Mouse (Mus musculus): ENCODE data around the gene Zmiz2. TPM values are rescaled to one million over a fixed set of nuclear protein-coding genes. Genes with fewer than 3 reads are reported as not detected.
A peak's percentile ranks its signal among the peaks of the same experiment; 100 is the strongest.
"Not testable (repeated sequence)": the region's sequence is repeated elsewhere in the genome, so short reads cannot be mapped to it uniquely, and the experiment has no call there.

Gene Zmiz2
- polyA plus RNA-seq, 1 experiment from 2014 or later = 9.2 TPM

DNA sequence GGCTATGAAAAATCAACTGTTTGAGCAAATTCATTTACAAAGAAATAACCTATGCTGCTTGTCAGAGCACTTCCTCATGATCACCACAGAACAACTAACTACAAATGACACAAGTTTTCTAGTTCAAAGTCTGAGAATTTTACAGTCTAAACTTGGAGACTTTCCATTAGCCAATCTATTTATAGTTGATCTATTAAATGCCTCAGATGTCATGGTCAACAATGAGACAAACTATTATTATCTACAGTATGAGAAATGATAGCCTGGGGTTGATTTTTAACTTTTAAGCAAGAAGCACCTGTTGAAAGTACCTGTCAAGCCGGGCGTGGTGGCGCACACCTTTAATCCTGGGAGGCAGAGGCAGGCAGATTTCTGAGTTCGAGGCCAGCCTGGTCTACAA lies 53.7 kb downstream of the Zmiz2 start:
- H3K9me3 ChIP-seq = no peaks in the 10 kb centered on the region
- no peak overlapping the region for H3K27ac ChIP-seq
- WGBS = 84% methylated on average over 4 of the region's 4 CpGs
- no peaks in the 10 kb centered on the region; the same call in 1 of the 2 replicates for H3K4me1 ChIP-seq (replicated peaks)
- ATAC-seq = no peak
- no peaks in the 10 kb centered on the region for H3K27me3 ChIP-seq (replicated peaks)
- H3K9ac ChIP-seq = no peak overlapping the region
- H3K4me3 ChIP-seq (replicated peaks) = no peak overlapping the region
- no peak overlapping the region for H3K4me2 ChIP-seq (replicated peaks)
- peaks cover 3% of the 10 kb centered on the region; the same call in 1 of the 2 replicates for H3K36me3 ChIP-seq

DNA sequence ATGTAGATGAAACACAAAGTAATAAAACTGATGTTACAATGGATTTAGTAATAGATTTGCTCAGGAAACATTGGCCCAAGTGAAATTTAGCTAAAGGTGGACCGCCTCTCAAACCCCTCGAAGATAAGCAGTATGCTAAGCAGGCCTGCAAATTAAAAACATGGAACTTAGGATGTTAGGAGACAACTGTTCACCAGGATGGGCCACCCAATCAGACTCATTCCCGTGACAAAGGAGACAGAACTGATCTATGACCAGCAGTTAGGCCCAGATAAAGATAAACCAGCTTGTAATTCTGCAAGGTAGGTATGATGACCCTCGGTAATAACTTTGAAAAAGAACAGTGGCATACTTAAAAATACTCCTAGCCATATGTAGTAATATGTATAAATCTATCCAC lies 54.2 kb downstream of the Zmiz2 start:
- no peaks in the 10 kb centered on the region for H3K27me3 ChIP-seq (replicated peaks)
- H3K4me3 ChIP-seq (replicated peaks) = peak overlapping the region; percentile 92
- no peaks in the 10 kb centered on the region for H3K36me3 ChIP-seq
- WGBS = 38% methylated on average over 4 of the region's 4 CpGs
- 0 out of 2 replicates have a peak overlapping the region, but pooled peaks have one; percentile 96 for H3K27ac ChIP-seq
- H3K4me2 ChIP-seq (replicated peaks) = peak overlapping the region; percentile 59
- peak overlapping the region; percentile 90 for H3K9ac ChIP-seq
- no peak for ATAC-seq
- H3K9me3 ChIP-seq = no peaks in the 10 kb centered on the region
- H3K4me1 ChIP-seq (replicated peaks) = no peaks in the 10 kb centered on the region; the same call in 1 of the 2 replicates

DNA sequence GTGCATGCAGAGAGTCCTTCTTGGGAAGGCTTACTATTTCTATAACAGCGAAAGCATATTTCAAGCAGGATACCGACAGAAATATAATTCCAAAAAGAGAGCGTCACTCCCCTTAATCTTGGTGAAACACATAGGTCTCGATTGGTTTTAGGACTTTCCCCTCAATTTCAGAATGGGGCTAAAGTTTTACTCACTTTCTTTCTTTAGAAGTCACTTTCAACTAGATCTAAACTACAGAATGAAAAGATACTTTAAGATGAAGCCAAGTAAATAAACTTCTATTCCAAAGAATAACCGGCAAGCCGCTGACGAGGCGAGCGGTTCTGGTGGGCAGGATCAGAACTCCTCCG lies 54.8 kb downstream of the Zmiz2 start:
- peak overlapping the region; percentile 96 for H3K27ac ChIP-seq
- WGBS = 0% methylated on average over 10 of the region's 10 CpGs

DNA sequence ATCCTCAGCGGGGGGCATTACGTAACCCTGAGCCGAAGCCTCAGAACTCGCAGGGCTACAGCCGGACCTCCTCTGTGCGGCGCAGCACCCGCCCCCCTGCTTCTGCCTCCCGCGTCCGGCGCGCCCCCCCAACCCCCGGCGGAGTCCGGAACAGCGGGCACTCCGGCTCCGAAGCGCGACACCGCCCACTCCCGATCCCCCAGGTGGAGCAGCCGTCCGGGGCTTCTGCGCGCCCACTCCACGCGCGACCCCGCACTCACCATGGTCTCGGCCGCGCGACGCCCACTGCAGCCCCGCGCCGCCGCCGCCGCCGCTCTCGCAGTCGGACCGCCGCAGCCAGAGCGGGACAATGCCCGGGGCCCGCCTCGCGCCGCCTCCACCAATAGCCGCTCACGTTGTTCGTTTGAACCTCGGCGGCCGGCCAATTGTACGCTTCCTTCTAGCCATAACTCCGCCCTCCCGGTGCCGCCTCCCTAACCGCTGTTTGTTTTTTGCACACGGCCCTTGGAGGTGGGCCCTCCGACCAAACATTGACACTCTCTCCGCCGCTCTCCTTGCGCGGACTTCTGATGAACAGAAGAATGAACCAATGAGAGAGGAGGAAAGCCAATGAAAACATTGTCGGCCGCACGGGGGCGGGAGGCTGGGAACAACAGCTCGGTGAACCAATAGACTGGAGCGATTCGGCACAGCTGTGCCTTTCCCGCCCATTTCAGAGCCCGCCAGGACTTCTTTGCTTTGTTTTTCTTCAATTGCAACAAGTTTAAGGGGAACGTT lies 55.4 kb downstream of the Zmiz2 start, which contains the start of gene H2afv:
TSS of gene H2afv (minus strand) at position 367 of the 777 bp plus-strand sequence.
- Histone ChIP-seq H3K9ac (peak within 1 kb of the TSS; percentile 90), H3K27me3 (replicated peaks) (no peaks in the 10 kb centered on the region), H3K4me3 (replicated peaks) (peak within 1 kb of the TSS; percentile 92), H3K4me2 (replicated peaks) (peak within 1 kb of the TSS; percentile 59), H3K36me3 (no peaks in the 10 kb centered on the region), H3K4me1 (replicated peaks) (no peaks in the 10 kb centered on the region; the same call in 1 of the 2 replicates), H3K9me3 (no peaks in the 10 kb centered on the region), H3K27ac (peak within 1 kb of the TSS; percentile 96)
- peak; percentile 99 for ATAC-seq
- under 1% methylated on average over 80 of the region's 80 CpGs for WGBS

More for the DNA sequence above, 54.8 kb downstream of the Zmiz2 start:
- H3K36me3 ChIP-seq = no peaks in the 10 kb centered on the region
- ATAC-seq = no peak
- H3K4me2 ChIP-seq (replicated peaks) = peak overlapping the region; percentile 59
- H3K27me3 ChIP-seq (replicated peaks) = no peaks in the 10 kb centered on the region
- no peaks in the 10 kb centered on the region for H3K9me3 ChIP-seq
- H3K4me3 ChIP-seq (replicated peaks) = peak overlapping the region; percentile 92
- H3K9ac ChIP-seq = peak overlapping the region; percentile 90
- H3K4me1 ChIP-seq (replicated peaks) = no peaks in the 10 kb centered on the region; the same call in 1 of the 2 replicates

DNA sequence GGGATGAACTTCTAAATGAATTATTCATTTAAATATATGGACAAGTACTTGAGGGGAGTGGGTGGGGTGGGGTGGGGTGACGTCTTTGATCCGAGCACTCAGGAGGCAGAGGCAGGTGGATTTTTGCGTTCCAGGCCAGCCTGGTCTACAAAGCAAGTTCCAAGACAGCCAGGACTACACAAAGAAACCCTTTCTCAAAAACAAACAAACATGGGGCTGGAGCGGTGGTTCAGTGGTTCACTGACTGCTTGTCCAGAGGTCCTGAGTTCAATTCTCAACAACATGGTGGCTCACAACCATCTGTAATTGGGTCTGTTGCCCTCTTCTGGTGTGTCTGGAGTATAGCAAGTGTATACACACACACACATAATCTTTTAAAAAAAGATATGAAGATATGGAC lies 56.6 kb downstream of the Zmiz2 start:
- H3K27me3 ChIP-seq (replicated peaks) = no peaks in the 10 kb centered on the region
- no peak overlapping the region for H3K9ac ChIP-seq
- no peaks in the 10 kb centered on the region; the same call in 1 of the 2 replicates for H3K4me1 ChIP-seq (replicated peaks)
- ATAC-seq = no peak
- no peaks in the 10 kb centered on the region for H3K36me3 ChIP-seq
- H3K4me2 ChIP-seq (replicated peaks) = no peak overlapping the region; the same call in 1 of the 2 replicates
- no peak overlapping the region for H3K4me3 ChIP-seq (replicated peaks)
- no peak overlapping the region for H3K27ac ChIP-seq
- WGBS = 82% methylated on average over 4 of the region's 4 CpGs
- H3K9me3 ChIP-seq = no peaks in the 10 kb centered on the region

DNA sequence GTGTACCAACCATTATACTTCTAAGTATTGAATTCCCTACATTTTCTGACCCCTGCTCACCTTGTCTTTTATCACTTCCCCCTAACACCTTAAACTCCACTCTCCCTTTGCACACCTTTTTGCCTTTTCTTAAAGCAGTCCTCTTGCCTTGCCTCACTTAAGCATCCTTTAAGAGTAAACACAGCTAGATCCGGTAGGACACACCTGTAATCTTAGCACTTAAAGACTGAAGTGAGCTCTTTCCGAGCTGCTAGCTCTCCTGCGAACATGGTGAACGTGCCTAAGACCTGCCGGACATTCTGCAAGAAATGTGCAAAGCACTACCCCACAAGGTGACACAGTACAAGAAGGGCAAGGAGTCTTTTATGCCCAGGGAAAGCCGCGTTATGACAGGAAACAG lies 57.1 kb downstream of the Zmiz2 start:
- WGBS = 89% methylated on average over 7 of the region's 7 CpGs
- H3K4me1 ChIP-seq (replicated peaks) = no peaks in the 10 kb centered on the region; the same call in 1 of the 2 replicates
- no peak overlapping the region for H3K4me2 ChIP-seq (replicated peaks)
- no peak overlapping the region for H3K9ac ChIP-seq
- no peaks in the 10 kb centered on the region for H3K27me3 ChIP-seq (replicated peaks)
- no peak overlapping the region for H3K27ac ChIP-seq
- ATAC-seq = no peak
- H3K36me3 ChIP-seq = no peaks in the 10 kb centered on the region
- no peak overlapping the region for H3K4me3 ChIP-seq (replicated peaks)
- no peaks in the 10 kb centered on the region for H3K9me3 ChIP-seq

DNA sequence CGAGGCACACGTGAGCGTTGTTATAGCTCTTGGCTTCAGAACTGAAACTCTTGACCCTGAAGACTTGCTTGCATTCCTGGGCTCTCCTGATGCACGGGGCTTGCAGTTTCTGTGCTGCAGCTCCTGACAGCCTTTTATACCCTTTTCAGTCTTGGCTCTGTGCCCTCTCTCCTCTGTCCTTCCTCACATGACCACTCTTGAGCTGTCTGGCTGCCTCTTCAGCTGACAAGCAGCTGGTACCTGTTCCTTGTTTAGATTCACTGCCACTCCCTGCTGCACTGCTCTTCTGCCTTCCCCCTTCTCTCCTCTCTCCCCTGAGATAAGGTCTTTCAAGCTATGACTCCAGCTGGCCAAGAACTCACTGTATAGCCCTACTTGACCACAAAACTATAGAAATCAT lies 58.6 kb downstream of the Zmiz2 start:
- Histone ChIP-seq H3K4me2 (replicated peaks) (no peak overlapping the region), H3K9me3 (no peaks in the 10 kb centered on the region), H3K4me3 (replicated peaks) (no peak overlapping the region), H3K4me1 (replicated peaks) (no peaks in the 10 kb centered on the region; the same call in 1 of the 2 replicates), H3K27me3 (replicated peaks) (no peaks in the 10 kb centered on the region), H3K36me3 (no peaks in the 10 kb centered on the region), H3K27ac (no peak overlapping the region), H3K9ac (no peak overlapping the region)
- ATAC-seq = no peak
- WGBS = 77% methylated on average over 4 of the region's 4 CpGs

DNA sequence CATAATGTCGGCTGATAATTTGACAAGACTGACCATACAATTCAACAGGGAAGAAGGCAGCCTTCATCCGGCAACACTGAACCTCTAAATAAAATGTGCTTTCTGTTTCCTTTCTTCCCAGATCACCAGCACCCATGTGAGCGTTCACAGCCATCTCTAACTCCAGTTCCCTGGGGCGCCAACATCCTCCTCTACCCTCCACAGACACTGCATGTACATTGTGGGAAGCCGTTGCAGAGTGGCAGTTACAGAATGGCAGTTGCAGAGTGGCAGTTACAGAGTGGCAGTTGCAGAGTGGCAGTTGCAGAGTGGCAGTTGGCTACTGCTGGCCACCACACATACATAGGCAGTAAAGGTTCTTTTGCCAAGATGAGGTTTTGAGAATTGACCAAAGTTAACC lies 59.3 kb downstream of the Zmiz2 start:
- H3K9me3 ChIP-seq; H3K9ac ChIP-seq; H3K4me1 ChIP-seq (replicated peaks); H3K4me2 ChIP-seq (replicated peaks); H3K4me3 ChIP-seq (replicated peaks); H3K27ac ChIP-seq; H3K36me3 ChIP-seq; ATAC-seq; H3K27me3 ChIP-seq (replicated peaks): not testable (repeated sequence)
- 91% methylated on average over 5 of the region's 5 CpGs for WGBS

Other genes with a start within 250 kb of the Zmiz2 start
- 0.38 and 0.44 TPM in 2 replicates for gene A730071L15Rik, start 189.0 kb upstream of the Zmiz2 start, polyA plus RNA-seq (2015; fragmentation: Nextera tagmentation; extraction: Ambion mirVana)
- gene Nudcd3, start 188.7 kb upstream of the Zmiz2 start, polyA plus RNA-seq (2015; fragmentation: Nextera tagmentation; extraction: Ambion mirVana) = 34.7 and 36.6 TPM in 2 replicates
- gene Npc1l1, start 158.9 kb upstream of the Zmiz2 start, polyA plus RNA-seq (2015; fragmentation: Nextera tagmentation; extraction: Ambion mirVana) = 10.3 and 13.8 TPM in 2 replicates
- gene Ddx56, start 121.3 kb upstream of the Zmiz2 start, polyA plus RNA-seq (2015; fragmentation: Nextera tagmentation; extraction: Ambion mirVana) = 100 and 106 TPM in 2 replicates
- gene Tmed4, start 114.2 kb upstream of the Zmiz2 start, polyA plus RNA-seq (2015; fragmentation: Nextera tagmentation; extraction: Ambion mirVana) = 129 and 137 TPM in 2 replicates
- 134 and 144 TPM in 2 replicates for gene Ogdh, start 97.4 kb upstream of the Zmiz2 start, polyA plus RNA-seq (2015; fragmentation: Nextera tagmentation; extraction: Ambion mirVana)
- 5,895 and 6,298 TPM in 2 replicates for gene Ppia, start 26.4 kb downstream of the Zmiz2 start, polyA plus RNA-seq (2015; fragmentation: Nextera tagmentation; extraction: Ambion mirVana)
- 424 and 429 TPM in 2 replicates for gene H2afv, start 55.4 kb downstream of the Zmiz2 start, polyA plus RNA-seq (2015; fragmentation: Nextera tagmentation; extraction: Ambion mirVana)
- gene Purb, start 86.8 kb downstream of the Zmiz2 start, polyA plus RNA-seq (2015; fragmentation: Nextera tagmentation; extraction: Ambion mirVana) = 26.6 and 28.8 TPM in 2 replicates
- gene Myo1g, start 131.9 kb downstream of the Zmiz2 start, polyA plus RNA-seq (2015; fragmentation: Nextera tagmentation; extraction: Ambion mirVana) = 1.8 and 1.9 TPM in 2 replicates
- gene Ccm2, start 157.8 kb downstream of the Zmiz2 start, polyA plus RNA-seq (2015; fragmentation: Nextera tagmentation; extraction: Ambion mirVana) = 73.8 and 76.9 TPM in 2 replicates
- gene Nacad, start 217.0 kb downstream of the Zmiz2 start, polyA plus RNA-seq (2015; fragmentation: Nextera tagmentation; extraction: Ambion mirVana) = 6.2 and 6.3 TPM in 2 replicates
- 56.3 and 57.6 TPM in 2 replicates for gene Tbrg4, start 237.0 kb downstream of the Zmiz2 start, polyA plus RNA-seq (2015; fragmentation: Nextera tagmentation; extraction: Ambion mirVana)
- not detected in 2 replicates for gene Wap, start 249.6 kb downstream of the Zmiz2 start, polyA plus RNA-seq (2015; fragmentation: Nextera tagmentation; extraction: Ambion mirVana)

Data from intestine, embryonic 15.5 days (tissue).